Mouse (Mus musculus) midbrain, embryonic 16.5 days (tissue): Measurements from ENCODE around the gene Lpar1. TPM values are rescaled to one million over a fixed set of nuclear protein-coding genes. Genes with fewer than 3 reads are reported as not detected.

Experiments
- ATAC-seq: fragments of 200-750 bp; cut with Nextera tagmentation; 2 replicates; pipeline ENCODE4 v1.8.0; 2017; ENCODE audit warnings: moderate TSS enrichment
- H3K27ac ChIP-seq: fragments of 300-500 bp; sonication (generic); 2 replicates; pipeline ENCODE4 v1.5.1; 2014; ENCODE audit warnings: mild to moderate bottlenecking, low read length, mixed read lengths
- H3K27me3 ChIP-seq: fragments of 300-500 bp; sonication (generic); 2 replicates; pipeline ENCODE4 v1.6.1; 2014; ENCODE audit warnings: low read depth, low read length, mixed read lengths; ENCODE audit not compliant: control insufficient read depth, insufficient read depth
- H3K36me3 ChIP-seq: fragments of 300-500 bp; sonication (generic); 2 replicates; pipeline ENCODE4 v1.6.1; 2014; ENCODE audit warnings: mild to moderate bottlenecking, low read length, moderate library complexity, mixed read lengths; ENCODE audit not compliant: control insufficient read depth, insufficient read depth
- H3K4me1 ChIP-seq: fragments of 300-500 bp; sonication (generic); 2 replicates; pipeline ENCODE4 v1.6.1; 2014; ENCODE audit warnings: mild to moderate bottlenecking, low read length, mixed read lengths; ENCODE audit not compliant: control insufficient read depth, insufficient read depth
- H3K4me2 ChIP-seq: fragments of 300-500 bp; sonication (generic); 2 replicates; pipeline ENCODE4 v1.6.1; 2014; ENCODE audit warnings: mild to moderate bottlenecking, low read length, mixed read lengths
- H3K4me3 ChIP-seq: fragments of 300-500 bp; sonication (generic); 2 replicates; pipeline ENCODE4 v1.5.1; 2014; ENCODE audit warnings: low read depth, mild to moderate bottlenecking, low read length, moderate library complexity, mixed read lengths
- H3K9ac ChIP-seq: fragments of 300-500 bp; sonication (generic); 2 replicates; pipeline ENCODE4 v1.6.1; 2014; ENCODE audit warnings: low read depth, low read length, mixed read lengths
- H3K9me3 ChIP-seq: fragments of 300-500 bp; sonication (generic); replicated peaks from 2 replicates; pipeline ENCODE4 v1.6.1; 2014; ENCODE audit warnings: mild to moderate bottlenecking, low read length, mixed read lengths; ENCODE audit not compliant: control insufficient read depth, poor library complexity, severe bottlenecking
- WGBS: fragments of 180-500 bp; shearing (Covaris S2); extraction: QIAGEN DNeasy Blood & Tissue Kit; methylation state at CpG from one replicate; pipeline ENCODE4 v1.1.7; 2014; 5-methylcytosine and 5-hydroxymethylcytosine counted together
- polyA plus RNA-seq: library from polyadenylated mRNA; unstranded; fragments of >200 nt; fragmentation: Nextera tagmentation; extraction: Ambion mirVana; gene quantifications from 2 replicates; pipeline ENCODE4 v1.2.1, GENCODE M21; 2015

Lpar1 gene
- polyA plus RNA-seq, 1 experiment from 2014 or later: 23.8 TPM

GRCm38 (mm10) chr4:58538696-58539095, 15.0 kb downstream of the Lpar1 start:
- Histone ChIP-seq H3K27me3 (no peaks in the 10 kb centered on the region), H3K9ac (no peak overlapping the region), H3K4me1 (peaks cover 1% of the 10 kb centered on the region; the same call in 1 of the 2 replicates), H3K4me3 (no peak overlapping the region), H3K9me3 (no peaks in the 10 kb centered on the region; the same call in 1 of the 2 replicates), H3K27ac (no peak overlapping the region), H3K36me3 (no peaks in the 10 kb centered on the region), H3K4me2 (no peak overlapping the region)
- 92% methylated on average over 3 of the region's 3 CpGs for WGBS
- no peak for ATAC-seq

GRCm38 (mm10) chr4:58535754-58536153, 17.9 kb downstream of the Lpar1 start:
- Histone ChIP-seq H3K9me3 (no peaks in the 10 kb centered on the region; the same call in 1 of the 2 replicates), H3K4me3 (no peak overlapping the region), H3K9ac (no peak overlapping the region), H3K27me3 (no peaks in the 10 kb centered on the region), H3K4me2 (no peak overlapping the region), H3K4me1 (peaks cover 5% of the 10 kb centered on the region; the same call in 1 of the 2 replicates), H3K27ac (no peak overlapping the region), H3K36me3 (no peaks in the 10 kb centered on the region)
- 90% methylated on average over 6 of the region's 6 CpGs for WGBS
- no peak for ATAC-seq

DNA sequence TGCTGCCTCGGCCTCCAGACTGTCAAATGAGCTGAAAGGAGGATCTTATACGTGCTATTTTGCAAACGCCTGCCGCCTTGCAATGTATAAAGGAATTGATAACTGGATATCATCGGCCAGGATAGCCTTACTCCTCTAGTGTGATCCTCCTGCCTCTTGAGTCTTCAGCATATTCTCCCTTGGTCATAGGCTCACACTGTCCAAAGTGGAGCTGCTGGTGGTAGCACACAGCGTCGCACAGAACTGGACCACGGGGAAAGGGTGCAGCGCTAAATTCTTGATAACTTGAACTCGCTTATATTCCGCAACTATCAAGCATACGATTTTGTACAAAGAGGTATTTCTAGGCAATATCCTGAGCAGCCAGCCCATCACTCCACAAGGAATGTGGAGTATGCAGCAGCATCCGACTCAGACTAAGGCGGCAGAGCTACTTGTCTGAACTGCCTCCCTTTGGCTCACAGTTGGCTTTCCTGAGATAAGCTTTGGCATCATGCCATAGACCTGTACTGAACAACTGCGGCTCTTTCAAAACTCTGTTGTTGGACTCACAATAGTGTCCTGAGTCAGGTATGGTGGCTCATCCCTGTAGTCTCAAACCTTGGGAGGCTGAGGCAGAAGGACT, 18.9 kb downstream of the Lpar1 start:
- H3K36me3 ChIP-seq: no peaks in the 10 kb centered on the region
- no peak overlapping the region for H3K4me3 ChIP-seq
- no peak overlapping the region for H3K9ac ChIP-seq
- H3K27ac ChIP-seq: no peak overlapping the region
- H3K27me3 ChIP-seq: no peaks in the 10 kb centered on the region
- H3K4me1 ChIP-seq: peaks cover 5% of the 10 kb centered on the region; the same call in 1 of the 2 replicates
- H3K9me3 ChIP-seq: no peaks in the 10 kb centered on the region; the same call in 1 of the 2 replicates
- no peak overlapping the region for H3K4me2 ChIP-seq
- WGBS: 85% methylated on average over 15 of the region's 15 CpGs
- no peak for ATAC-seq

DNA sequence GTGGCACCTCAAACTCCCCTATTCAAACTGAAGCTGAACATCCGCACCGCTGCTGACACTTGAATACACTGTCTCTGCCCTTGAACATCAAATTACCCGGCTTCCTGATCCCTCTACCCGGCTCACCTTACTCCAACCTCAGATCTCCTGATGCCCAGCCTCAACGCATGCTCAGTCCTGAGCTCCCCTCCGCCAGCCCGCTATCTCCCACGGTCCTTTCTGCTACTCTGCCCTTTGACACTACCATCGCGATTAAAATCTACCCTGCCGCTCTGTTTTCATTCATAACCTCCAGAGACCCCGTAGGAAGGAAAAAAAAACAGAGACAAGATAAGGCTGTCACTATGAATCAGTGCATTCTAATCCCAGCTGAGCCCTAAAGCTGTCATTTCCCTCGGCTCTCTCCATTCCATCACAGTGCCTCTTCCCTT, 19.5 kb downstream of the Lpar1 start:
- H3K9me3 ChIP-seq: no peaks in the 10 kb centered on the region; the same call in 1 of the 2 replicates
- peak overlapping the region; percentile 29 for H3K4me2 ChIP-seq
- H3K27me3 ChIP-seq: no peaks in the 10 kb centered on the region
- WGBS: 32% methylated on average over 13 of the region's 13 CpGs
- no peak overlapping the region for H3K9ac ChIP-seq
- H3K4me1 ChIP-seq: peaks cover 5% of the 10 kb centered on the region; the same call in 1 of the 2 replicates
- no peak overlapping the region for H3K27ac ChIP-seq
- ATAC-seq: peak; percentile 64; the same call in 1 of the 2 replicates
- no peaks in the 10 kb centered on the region for H3K36me3 ChIP-seq
- H3K4me3 ChIP-seq: 0 out of 2 replicates have a peak overlapping the region, but pooled peaks have one; percentile 9

- Histone ChIP-seq H3K9me3 (no peaks in the 10 kb centered on the region; the same call in 1 of the 2 replicates), H3K36me3 (no peaks in the 10 kb centered on the region), H3K4me2 (no peak overlapping the region), H3K4me3 (no peak overlapping the region), H3K9ac (no peak overlapping the region), H3K27me3 (no peaks in the 10 kb centered on the region), H3K27ac (no peak overlapping the region), H3K4me1 (peaks cover 5% of the 10 kb centered on the region; the same call in 1 of the 2 replicates)
- 16% methylated on average over 3 of the region's 3 CpGs for WGBS
- peak; percentile 45; the same call in 1 of the 2 replicates for ATAC-seq
Measured at GRCm38 (mm10) chr4:58533519-58533918, 20.2 kb downstream of the Lpar1 start.

DNA sequence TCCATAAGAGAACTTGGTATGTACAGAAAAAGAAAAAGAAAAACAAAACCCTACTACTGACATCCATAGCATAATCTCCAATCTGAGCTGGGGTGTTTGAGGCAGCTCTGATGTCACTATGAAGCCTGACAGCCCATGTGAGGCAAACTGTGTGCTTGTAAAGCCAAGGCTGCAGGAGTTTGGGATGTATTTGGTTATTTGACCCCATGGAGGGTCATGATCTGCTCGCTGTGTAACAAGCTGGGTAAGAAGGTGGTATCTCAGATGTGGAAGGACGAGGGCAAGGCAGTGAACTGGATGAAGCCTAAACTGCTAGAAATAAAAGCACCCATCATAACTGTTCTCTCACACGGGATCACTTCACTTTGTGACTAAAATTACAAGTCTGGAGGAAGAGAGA, 21.4 kb downstream of the Lpar1 start:
- Histone ChIP-seq H3K9me3 (no peaks in the 10 kb centered on the region; the same call in 1 of the 2 replicates), H3K9ac (no peak overlapping the region), H3K27me3 (no peaks in the 10 kb centered on the region), H3K36me3 (no peaks in the 10 kb centered on the region), H3K27ac (no peak overlapping the region), H3K4me2 (no peak overlapping the region), H3K4me1 (peaks cover 5% of the 10 kb centered on the region; the same call in 1 of the 2 replicates), H3K4me3 (no peak overlapping the region)
- WGBS: 79% methylated on average over 3 of the region's 3 CpGs
- ATAC-seq: no peak

DNA sequence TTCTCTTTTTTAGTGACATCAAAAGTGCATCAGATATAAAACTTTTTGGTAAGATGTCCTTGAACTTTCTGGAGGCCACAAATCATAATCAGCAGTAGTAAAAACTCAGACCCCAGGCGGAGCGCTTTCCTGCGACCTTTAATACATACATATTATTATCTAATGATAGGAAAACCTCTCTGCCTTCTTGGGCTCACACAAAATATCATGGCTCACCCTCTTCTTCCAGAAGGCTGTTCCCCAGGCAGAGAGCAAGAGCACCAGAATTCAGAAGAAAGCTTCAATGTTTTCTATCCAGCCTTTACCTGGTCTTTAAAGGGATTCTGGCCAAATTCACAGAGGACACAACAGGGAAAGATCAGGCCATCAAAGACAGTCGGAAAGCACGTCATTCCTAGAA, 23.0 kb downstream of the Lpar1 start:
- whole genome bisulfite sequencing: 92% methylated on average over 5 of the region's 5 CpGs
- no peak for ATAC-seq

GRCm38 (mm10) chr4:58530279-58530678, 23.4 kb downstream of the Lpar1 start:
- no peaks in the 10 kb centered on the region for H3K36me3 ChIP-seq
- WGBS: 62% methylated on average over 3 of the region's 3 CpGs

More for the DNA sequence above, 23.0 kb downstream of the Lpar1 start:
- Histone ChIP-seq H3K9me3 (no peaks in the 10 kb centered on the region), H3K36me3 (no peaks in the 10 kb centered on the region), H3K27me3 (no peaks in the 10 kb centered on the region), H3K9ac (no peak overlapping the region), H3K4me1 (peaks cover 5% of the 10 kb centered on the region; the same call in 1 of the 2 replicates), H3K4me3 (no peak overlapping the region), H3K4me2 (no peak overlapping the region), H3K27ac (no peak overlapping the region)

DNA sequence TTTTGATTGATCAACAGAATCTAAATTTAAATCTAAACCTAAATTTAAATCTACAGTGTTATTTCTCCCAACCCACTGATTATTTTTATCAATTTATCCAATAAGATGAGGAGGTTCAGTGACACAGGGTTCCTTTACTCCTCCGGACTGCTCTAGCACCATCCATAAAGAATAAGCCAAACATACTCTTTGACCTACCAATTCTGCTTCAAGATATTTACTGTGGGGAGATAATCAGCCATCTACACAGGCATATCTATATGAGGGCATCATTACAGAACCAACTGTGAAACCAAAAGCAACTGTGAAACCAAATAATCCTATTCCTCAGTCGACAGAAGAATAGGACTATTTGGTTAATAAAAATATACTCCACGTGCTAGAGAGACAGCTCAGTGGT, 25.8 kb downstream of the Lpar1 start:
- Histone ChIP-seq H3K9ac (no peak overlapping the region), H3K4me3 (no peak overlapping the region), H3K4me1 (no peaks in the 10 kb centered on the region), H3K4me2 (no peak overlapping the region), H3K27ac (no peak overlapping the region), H3K9me3 (no peaks in the 10 kb centered on the region), H3K27me3 (no peaks in the 10 kb centered on the region), H3K36me3 (no peaks in the 10 kb centered on the region)
- WGBS: 94% methylated on average over 3 of the region's 3 CpGs
- no peak for ATAC-seq

More at GRCm38 (mm10) chr4:58530279-58530678, 23.4 kb downstream of the Lpar1 start:
- Histone ChIP-seq H3K4me2 (no peak overlapping the region), H3K27me3 (no peaks in the 10 kb centered on the region), H3K9me3 (no peaks in the 10 kb centered on the region), H3K9ac (no peak overlapping the region), H3K4me1 (peaks cover 5% of the 10 kb centered on the region; the same call in 1 of the 2 replicates), H3K27ac (no peak overlapping the region), H3K4me3 (no peak overlapping the region)
- no peak for ATAC-seq
